Mouse (Mus musculus): ENCODE measurements around the gene Stat6. TPM values are rescaled to one million over a fixed set of nuclear protein-coding genes. Genes with fewer than 3 reads are reported as not detected.

Stat6 gene
- polyA plus RNA-seq, 1 experiment = 8.7 TPM

- DNase-seq = no peak
- H3K27me3 ChIP-seq (ENCODE audit: control insufficient read depth, insufficient read depth, low read length) = no peaks in the 10 kb centered on the region
- 60% methylated on average over 2 of the region's 2 CpGs for WGBS
- TF ChIP-seq CTCF (IDR thresholded peaks at IDR 0.05; ENCODE audit: borderline replicate concordance, insufficient read depth, low read depth, low read length) = 0 out of 2 replicates have a peak, but pooled peaks have one; percentile 8
- TF ChIP-seq POLR2A (IDR thresholded peaks at IDR 0.05; ENCODE audit: borderline replicate concordance, insufficient read depth, low read length) = no peak
- no peak within 1 kb of the TSS for H3K27ac ChIP-seq (ENCODE audit: insufficient read depth, low read length)
- no peaks in the 10 kb centered on the region for H3K4me1 ChIP-seq (ENCODE audit: control insufficient read depth, insufficient read depth, low read length)
- no peak within 1 kb of the TSS for H3K4me3 ChIP-seq (replicated peaks; ENCODE audit: insufficient read depth, low read depth, low read length)
Observed at GRCm38 (mm10) chr10:127704766-127705220, 62.0 kb downstream of the Stat6 start, which contains the start of gene Myo1a. Gene Myo1a (plus strand): TSS chr10:127705170.

DNA sequence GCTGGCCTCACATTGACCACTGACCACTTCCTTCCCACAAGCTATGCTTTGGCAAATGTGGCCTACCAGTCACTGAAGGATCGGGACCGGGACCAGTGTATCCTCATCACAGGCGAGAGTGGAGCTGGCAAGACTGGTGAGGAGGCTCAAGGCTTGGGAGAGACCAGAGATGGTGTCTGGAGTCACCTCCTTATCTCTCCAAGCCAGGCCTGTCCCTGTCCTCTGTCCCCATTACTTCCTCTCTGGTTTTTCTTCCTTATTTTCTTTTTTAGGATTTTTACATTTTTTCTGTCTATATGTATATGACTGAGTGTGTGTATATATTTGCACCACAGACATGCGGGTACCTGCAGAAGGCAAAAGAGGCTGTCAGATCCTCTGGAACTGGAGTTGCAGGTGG, 63.0 kb downstream of the Stat6 start:
- no peak for DNase-seq
- WGBS = 95% methylated on average over 4 of the region's 4 CpGs
- TF ChIP-seq CTCF (IDR thresholded peaks at IDR 0.05; ENCODE audit: borderline replicate concordance, insufficient read depth, low read depth, low read length) (no peak), POLR2A (IDR thresholded peaks at IDR 0.05; ENCODE audit: borderline replicate concordance, insufficient read depth, low read length) (no peak)
- Histone ChIP-seq H3K4me1 (ENCODE audit: control insufficient read depth, insufficient read depth, low read length) (no peaks in the 10 kb centered on the region), H3K27me3 (ENCODE audit: control insufficient read depth, insufficient read depth, low read length) (no peaks in the 10 kb centered on the region), H3K27ac (ENCODE audit: insufficient read depth, low read length) (no peak overlapping the region), H3K4me3 (replicated peaks; ENCODE audit: insufficient read depth, low read depth, low read length) (no peak overlapping the region)

DNA sequence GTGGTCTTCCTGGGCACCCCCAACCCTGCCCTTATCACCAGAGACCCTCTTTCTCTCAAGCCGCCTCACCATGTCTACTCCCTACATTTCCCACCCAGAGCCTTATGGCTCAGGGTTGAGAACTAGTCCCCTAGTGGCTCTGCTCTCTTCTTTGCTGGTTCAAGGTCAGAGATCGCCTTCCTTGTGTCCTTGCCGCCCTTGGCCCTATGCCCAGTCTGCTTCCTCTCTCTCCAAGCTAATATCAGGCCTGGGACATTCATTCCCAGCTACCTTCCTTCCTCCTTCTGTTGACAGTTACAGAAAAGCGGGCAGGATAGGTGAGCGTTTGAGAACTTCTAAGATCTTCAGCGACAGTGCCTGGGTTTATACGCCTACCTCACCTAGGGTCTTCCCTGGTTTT, 64.9 kb downstream of the Stat6 start:
- Histone ChIP-seq H3K4me1 (ENCODE audit: control insufficient read depth, insufficient read depth, low read length) (no peaks in the 10 kb centered on the region), H3K27ac (ENCODE audit: insufficient read depth, low read length) (no peak overlapping the region), H3K4me3 (replicated peaks; ENCODE audit: insufficient read depth, low read depth, low read length) (no peak overlapping the region), H3K27me3 (ENCODE audit: control insufficient read depth, insufficient read depth, low read length) (no peaks in the 10 kb centered on the region)
- TF ChIP-seq POLR2A (IDR thresholded peaks at IDR 0.05; ENCODE audit: borderline replicate concordance, insufficient read depth, low read length) (no peak), CTCF (IDR thresholded peaks at IDR 0.05; ENCODE audit: borderline replicate concordance, insufficient read depth, low read depth, low read length) (no peak)
- DNase-seq = no peak
- WGBS = 88% methylated on average over 7 of the region's 7 CpGs

DNA sequence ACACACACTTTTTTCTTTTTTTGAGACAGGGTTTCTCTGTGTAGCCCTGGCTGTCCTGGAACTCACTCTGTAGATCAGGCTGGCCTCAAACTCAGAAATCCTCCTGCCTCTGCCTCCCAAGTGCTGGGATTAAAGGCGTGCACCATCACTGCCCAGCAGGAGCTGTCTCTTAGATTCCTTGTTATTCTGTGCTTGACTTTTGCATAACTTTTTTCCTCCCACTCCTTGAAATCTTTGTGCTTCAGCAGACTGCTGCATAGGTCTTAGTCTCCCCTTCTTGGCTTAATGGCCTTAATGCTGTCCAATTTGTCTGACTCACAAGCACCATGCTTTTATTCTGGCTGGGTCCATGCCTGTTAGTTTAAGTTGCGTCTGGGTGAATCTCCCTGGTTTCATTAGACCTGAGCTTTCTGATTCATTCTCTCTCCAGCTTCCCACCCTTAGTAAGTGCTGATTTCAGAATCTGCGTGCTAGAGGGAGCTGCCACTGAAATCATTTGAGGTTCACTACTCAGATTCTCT, 66.1 kb downstream of the Stat6 start:
- H3K4me3 ChIP-seq (replicated peaks; ENCODE audit: insufficient read depth, low read depth, low read length) = no peak overlapping the region
- no peak for TF ChIP-seq POLR2A (IDR thresholded peaks at IDR 0.05; ENCODE audit: borderline replicate concordance, insufficient read depth, low read length)
- TF ChIP-seq CTCF (IDR thresholded peaks at IDR 0.05; ENCODE audit: borderline replicate concordance, insufficient read depth, low read depth, low read length) = no peak
- H3K4me1 ChIP-seq (ENCODE audit: control insufficient read depth, insufficient read depth, low read length) = no peaks in the 10 kb centered on the region
- DNase-seq = no peak
- no peaks in the 10 kb centered on the region for H3K27me3 ChIP-seq (ENCODE audit: control insufficient read depth, insufficient read depth, low read length)
- WGBS = 84% methylated on average over 3 of the region's 3 CpGs
- H3K27ac ChIP-seq (ENCODE audit: insufficient read depth, low read length) = no peak overlapping the region

DNA sequence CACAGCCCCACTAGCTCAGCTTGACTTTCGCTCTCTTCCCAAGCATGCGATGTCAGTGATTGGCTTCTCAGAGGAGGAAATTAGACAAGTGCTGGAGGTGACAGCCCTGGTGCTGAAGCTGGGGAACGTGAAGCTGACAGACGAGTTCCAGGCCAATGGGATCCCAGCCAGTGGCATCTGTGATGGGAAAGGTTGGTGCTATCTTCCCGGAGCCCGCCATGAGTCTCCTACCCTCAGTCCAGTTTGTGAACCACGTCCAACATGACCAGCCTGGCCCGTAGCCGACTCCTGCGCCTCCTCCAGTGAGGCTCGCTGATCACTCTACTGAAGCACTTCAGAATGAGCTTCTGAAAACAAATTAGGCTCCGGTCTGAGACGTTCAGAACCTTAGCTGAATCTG, 67.5 kb downstream of the Stat6 start:
- TF ChIP-seq CTCF (IDR thresholded peaks at IDR 0.05; ENCODE audit: borderline replicate concordance, insufficient read depth, low read depth, low read length) = no peak
- TF ChIP-seq POLR2A (IDR thresholded peaks at IDR 0.05; ENCODE audit: borderline replicate concordance, insufficient read depth, low read length) = no peak
- WGBS = 15% methylated on average over 13 of the region's 13 CpGs
- DNase-seq = peak in 1 of 2 experiments; percentile 7
- no peaks in the 10 kb centered on the region for H3K4me1 ChIP-seq (ENCODE audit: control insufficient read depth, insufficient read depth, low read length)
- H3K27me3 ChIP-seq (ENCODE audit: control insufficient read depth, insufficient read depth, low read length) = no peaks in the 10 kb centered on the region
- H3K27ac ChIP-seq (ENCODE audit: insufficient read depth, low read length) = no peak overlapping the region
- no peak overlapping the region for H3K4me3 ChIP-seq (replicated peaks; ENCODE audit: insufficient read depth, low read depth, low read length)

Other genes with a start within 250 kb of the Stat6 start
- gene Stac3, start 141.3 kb upstream of the Stat6 start, polyA plus RNA-seq (2012; rRNA removed) = 8.3 TPM in 2 replicates
- gene Ndufa4l2, start 128.0 kb upstream of the Stat6 start, polyA plus RNA-seq (2012; rRNA removed) = 10.4 and 11.5 TPM in 2 replicates
- gene Shmt2, start 120.5 kb upstream of the Stat6 start, polyA plus RNA-seq (2012; rRNA removed) = 68.2 and 69.8 TPM in 2 replicates
- 30.3 and 33.8 TPM in 2 replicates for gene Nxph4, start 108.4 kb upstream of the Stat6 start, polyA plus RNA-seq (2012; rRNA removed)
- 346 and 366 TPM in 2 replicates for gene Lrp1, start 21.8 kb upstream of the Stat6 start, polyA plus RNA-seq (2012; rRNA removed)
- gene Nemp1, start 23.9 kb downstream of the Stat6 start, polyA plus RNA-seq (2012; rRNA removed) = 6.7 and 9.0 TPM in 2 replicates
- gene Nab2, start 25.6 kb downstream of the Stat6 start, polyA plus RNA-seq (2012; rRNA removed) = 59.2 and 69.9 TPM in 2 replicates
- gene Myo1a, start 62.2 kb downstream of the Stat6 start, polyA plus RNA-seq (2012; rRNA removed) = 1.2 and 1.6 TPM in 2 replicates
- 1.4 and 1.5 TPM in 2 replicates for gene Tac2, start 81.5 kb downstream of the Stat6 start, polyA plus RNA-seq (2012; rRNA removed)
- 5.7 and 6.6 TPM in 2 replicates for gene Zbtb39, start 96.6 kb downstream of the Stat6 start, polyA plus RNA-seq (2012; rRNA removed)
- 1.4 and 1.5 TPM in 2 replicates for gene Gpr182, start 108.7 kb downstream of the Stat6 start, polyA plus RNA-seq (2012; rRNA removed)
- gene Rdh1, start 116.7 kb downstream of the Stat6 start, polyA plus RNA-seq (2012; rRNA removed) = 0.15 and 0.16 TPM in 2 replicates
- 0.05 and 0.92 TPM in 2 replicates for gene Rdh16f1, start 116.8 kb downstream of the Stat6 start, polyA plus RNA-seq (2012; rRNA removed)
- 0.13 and 0.88 TPM in 2 replicates for gene Rdh9, start 133.4 kb downstream of the Stat6 start, polyA plus RNA-seq (2012; rRNA removed)
- 0.10 and 0.13 TPM in 2 replicates for gene Rdh16, start 158.2 kb downstream of the Stat6 start, polyA plus RNA-seq (2012; rRNA removed)
- gene Rdh19, start 206.9 kb downstream of the Stat6 start, polyA plus RNA-seq (2012; rRNA removed) = not detected in 2 replicates
- gene Rdh16f2, start 223.5 kb downstream of the Stat6 start, polyA plus RNA-seq (2012; rRNA removed) = not detected in 2 replicates
- not detected in 2 replicates for gene Rdh7, start 245.8 kb downstream of the Stat6 start, polyA plus RNA-seq (2012; rRNA removed)